Mouse (Mus musculus) C2C12 (cell line): ENCODE data around the gene Tex48.

Source experiments
- CTCF ChIP-seq: IDR thresholded peaks from one replicate; pipeline ENCODE4 v1.5.1; 2011; ENCODE audit not compliant: control insufficient read depth, insufficient read depth, insufficient read length
- MAX ChIP-seq: IDR thresholded peaks from one replicate; pipeline ENCODE4 v1.6.1; 2011; ENCODE audit warnings: mild to moderate bottlenecking, control low read depth
- MYOD1 ChIP-seq: IDR thresholded peaks from one replicate; pipeline ENCODE4 v1.6.1; 2011; ENCODE audit warnings: low read depth; ENCODE audit not compliant: control insufficient read depth, insufficient read length
- MYOG ChIP-seq: IDR thresholded peaks from one replicate; pipeline ENCODE4 v1.6.1; 2011; ENCODE audit not compliant: control insufficient read depth, insufficient read length; ENCODE audit errors: extremely low read depth
- USF1 ChIP-seq: IDR thresholded peaks from one replicate; pipeline ENCODE4 v1.6.1; 2011; ENCODE audit warnings: low read depth, mild to moderate bottlenecking, control low read depth, moderate library complexity

DNA sequence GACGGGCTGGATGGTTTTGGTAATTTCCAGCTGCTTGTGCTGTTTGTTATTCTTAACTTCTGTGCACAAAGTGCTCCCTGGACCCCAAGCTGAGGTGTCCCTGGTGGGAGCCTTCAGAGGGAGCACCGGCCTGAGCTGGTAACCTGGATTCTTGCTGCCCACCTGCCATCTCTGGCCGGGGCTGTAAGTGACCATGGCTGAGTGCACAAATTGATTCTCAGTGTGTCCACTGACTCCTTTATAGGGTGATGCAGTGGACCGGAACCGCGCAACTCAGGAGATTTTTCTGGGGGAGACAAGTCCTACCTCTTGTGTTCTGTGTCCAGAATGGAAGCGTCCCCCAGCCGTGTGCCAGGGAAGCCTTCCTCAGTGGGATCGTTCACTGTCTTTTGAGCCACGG, 37.0 kb downstream of the Tex48 start:
- no peak for TF ChIP-seq CTCF
- no peak for TF ChIP-seq USF1
- no peak for TF ChIP-seq MAX
- no peak for TF ChIP-seq MYOG
- TF ChIP-seq MYOD1: no peak
